Mouse (Mus musculus): ENCODE measurements at regions not wholly inside any gene's neighbourhood (a gene's known extent, or its start where the extent isn't known, plus 50 kb on each side); places are given as distances from the start of the nearest gene placed in this dataset.

DNA sequence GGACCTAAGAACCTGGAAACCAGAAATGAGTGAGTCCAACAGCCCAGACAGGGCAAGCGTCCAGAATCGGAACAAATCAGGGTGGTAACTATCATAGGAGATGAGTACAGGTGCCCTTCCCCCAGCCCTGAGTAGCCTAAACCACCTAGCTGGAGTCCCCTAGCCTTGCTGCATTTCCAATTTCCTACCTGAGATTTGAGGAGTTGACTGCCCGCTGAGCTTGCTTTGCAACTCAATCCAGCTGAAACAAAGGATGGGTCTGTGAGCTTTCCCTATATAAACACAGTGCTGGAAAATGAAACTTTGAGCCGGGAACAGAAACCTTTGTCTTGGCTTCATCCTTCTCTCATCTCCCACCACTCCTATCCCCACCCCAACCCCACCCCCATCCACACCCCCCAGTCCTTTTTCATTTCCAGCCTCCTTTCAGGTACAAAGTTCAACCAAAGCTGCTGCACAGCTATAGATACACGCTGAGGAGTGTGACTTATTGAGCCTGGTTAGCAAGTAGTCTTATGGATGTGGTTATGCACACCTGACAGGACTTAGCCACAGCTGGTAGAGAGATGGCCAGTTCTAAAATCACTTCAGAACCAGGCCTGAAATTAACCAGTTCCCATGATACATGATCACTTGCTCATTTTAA lies 61.0 kb upstream of the Ccn6 start:
- ATAC-seq (ENCODE audit: insufficient number of reproducible peaks, insufficient read depth, low FRiP score, low read depth): no peak
- no peaks in the 10 kb centered on the region for H3K9me3 ChIP-seq (ENCODE audit: control insufficient read depth, low read depth, low read length)
- no peaks in the 10 kb centered on the region for H3K27me3 ChIP-seq (ENCODE audit: control insufficient read depth, insufficient read depth, low read length)
- peaks cover 5% of the 10 kb centered on the region; the same call in 1 of the 2 replicates for H3K4me1 ChIP-seq (ENCODE audit: control insufficient read depth, insufficient read depth, low read length)
- no peaks in the 10 kb centered on the region for H3K36me3 ChIP-seq (ENCODE audit: control insufficient read depth, insufficient read depth, low read length)
- no peak overlapping the region for H3K4me3 ChIP-seq (ENCODE audit: low read depth, low read length)
- H3K27ac ChIP-seq (ENCODE audit: low read length): no peak overlapping the region
- 45% methylated on average over 5 of the region's 5 CpGs for WGBS
- no peak overlapping the region for H3K9ac ChIP-seq (replicated peaks; ENCODE audit: low read depth, low read length)
- H3K4me2 ChIP-seq (replicated peaks; ENCODE audit: low read depth, low read length): no peak overlapping the region

DNA sequence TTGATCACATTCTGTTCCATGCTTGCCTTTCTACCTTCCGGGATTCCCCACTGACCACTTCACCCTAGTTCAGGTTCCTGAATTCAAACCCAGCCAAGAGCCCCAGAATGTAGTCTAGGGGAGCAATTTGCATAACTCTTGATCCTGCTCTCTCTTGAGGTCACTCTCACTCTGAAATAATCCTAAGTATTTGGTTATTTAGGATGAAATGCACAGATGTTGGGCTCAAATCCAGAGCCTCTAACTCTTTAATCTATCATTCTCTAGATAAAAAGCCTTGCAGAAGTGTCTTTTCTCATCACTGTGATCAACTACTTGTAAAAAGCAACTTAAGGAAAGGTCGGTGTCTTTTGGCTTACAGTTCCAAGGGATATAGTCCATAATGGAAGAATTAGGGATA lies 57.4 kb upstream of the Ccn6 start:
- WGBS: 88% methylated on average over 2 of the region's 2 CpGs
- H3K4me2 ChIP-seq (replicated peaks; ENCODE audit: low read depth, low read length): no peak overlapping the region
- H3K9ac ChIP-seq (replicated peaks; ENCODE audit: low read depth, low read length): no peak overlapping the region
- no peak for ATAC-seq (ENCODE audit: insufficient number of reproducible peaks, insufficient read depth, low FRiP score, low read depth)
- H3K4me1 ChIP-seq (ENCODE audit: control insufficient read depth, insufficient read depth, low read length): no peaks in the 10 kb centered on the region
- H3K36me3 ChIP-seq (ENCODE audit: control insufficient read depth, insufficient read depth, low read length): no peaks in the 10 kb centered on the region
- no peak overlapping the region for H3K27ac ChIP-seq (ENCODE audit: low read length)
- no peaks in the 10 kb centered on the region for H3K27me3 ChIP-seq (ENCODE audit: control insufficient read depth, insufficient read depth, low read length)
- no peak overlapping the region for H3K4me3 ChIP-seq (ENCODE audit: low read depth, low read length)
- H3K9me3 ChIP-seq (ENCODE audit: control insufficient read depth, low read depth, low read length): peaks cover 6% of the 10 kb centered on the region; the same call in 1 of the 2 replicates

DNA sequence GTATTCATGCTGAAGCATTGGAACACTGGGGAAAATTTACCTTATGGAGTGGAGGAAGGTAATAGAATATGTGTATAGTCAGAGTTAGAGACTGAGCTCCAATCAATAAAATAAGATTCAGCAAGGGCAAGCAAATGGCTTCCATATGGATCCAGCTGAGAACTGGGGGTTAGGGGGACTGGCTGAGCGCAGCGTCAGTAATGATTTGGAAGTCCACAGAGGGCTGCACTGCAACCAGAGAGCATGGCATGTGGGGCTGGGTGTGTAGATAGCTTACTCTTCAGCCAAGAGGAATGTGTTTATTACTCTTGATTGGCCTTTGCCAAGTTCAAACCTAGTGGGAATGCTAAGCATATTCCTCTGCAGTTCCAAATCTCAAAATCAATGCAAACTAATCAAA lies 55.8 kb upstream of the Ccn6 start:
- Histone ChIP-seq H3K27ac (ENCODE audit: low read length) (no peak overlapping the region), H3K9me3 (ENCODE audit: control insufficient read depth, low read depth, low read length) (peaks cover 6% of the 10 kb centered on the region; the same call in 1 of the 2 replicates), H3K36me3 (ENCODE audit: control insufficient read depth, insufficient read depth, low read length) (no peaks in the 10 kb centered on the region), H3K4me3 (ENCODE audit: low read depth, low read length) (no peak overlapping the region), H3K27me3 (ENCODE audit: control insufficient read depth, insufficient read depth, low read length) (no peaks in the 10 kb centered on the region), H3K4me2 (replicated peaks; ENCODE audit: low read depth, low read length) (no peak overlapping the region), H3K4me1 (ENCODE audit: control insufficient read depth, insufficient read depth, low read length) (no peaks in the 10 kb centered on the region), H3K9ac (replicated peaks; ENCODE audit: low read depth, low read length) (no peak overlapping the region)
- no peak for ATAC-seq (ENCODE audit: insufficient number of reproducible peaks, insufficient read depth, low FRiP score, low read depth)
- WGBS: 85% methylated on average over 2 of the region's 2 CpGs

DNA sequence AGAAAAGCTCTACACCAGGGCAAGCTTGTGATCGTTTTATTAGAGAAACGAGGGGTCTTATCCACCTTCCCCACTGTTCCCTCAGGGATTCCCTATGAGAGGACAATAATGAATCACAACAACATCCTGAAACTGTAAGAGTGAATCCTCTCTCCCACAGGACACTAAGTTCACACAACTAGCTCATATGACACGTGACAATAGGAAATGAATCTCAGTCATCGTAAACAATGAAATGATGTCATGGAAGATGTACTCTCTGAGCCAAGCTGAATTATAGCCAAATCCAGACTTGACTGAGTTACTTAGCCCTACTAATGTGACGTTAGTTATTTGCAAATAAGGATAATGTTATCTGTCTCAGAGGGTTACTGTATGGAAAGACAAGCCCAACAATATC lies 54.6 kb upstream of the Ccn6 start:
- Histone ChIP-seq H3K9ac (replicated peaks; ENCODE audit: low read depth, low read length) (no peak overlapping the region), H3K27ac (ENCODE audit: low read length) (no peak overlapping the region), H3K4me2 (replicated peaks; ENCODE audit: low read depth, low read length) (no peak overlapping the region), H3K36me3 (ENCODE audit: control insufficient read depth, insufficient read depth, low read length) (no peaks in the 10 kb centered on the region), H3K4me3 (ENCODE audit: low read depth, low read length) (no peak overlapping the region), H3K9me3 (ENCODE audit: control insufficient read depth, low read depth, low read length) (peaks cover 6% of the 10 kb centered on the region; the same call in 1 of the 2 replicates), H3K27me3 (ENCODE audit: control insufficient read depth, insufficient read depth, low read length) (no peaks in the 10 kb centered on the region), H3K4me1 (ENCODE audit: control insufficient read depth, insufficient read depth, low read length) (no peaks in the 10 kb centered on the region)
- 85% methylated on average over 5 of the region's 5 CpGs for WGBS
- ATAC-seq (ENCODE audit: insufficient number of reproducible peaks, insufficient read depth, low FRiP score, low read depth): no peak

DNA sequence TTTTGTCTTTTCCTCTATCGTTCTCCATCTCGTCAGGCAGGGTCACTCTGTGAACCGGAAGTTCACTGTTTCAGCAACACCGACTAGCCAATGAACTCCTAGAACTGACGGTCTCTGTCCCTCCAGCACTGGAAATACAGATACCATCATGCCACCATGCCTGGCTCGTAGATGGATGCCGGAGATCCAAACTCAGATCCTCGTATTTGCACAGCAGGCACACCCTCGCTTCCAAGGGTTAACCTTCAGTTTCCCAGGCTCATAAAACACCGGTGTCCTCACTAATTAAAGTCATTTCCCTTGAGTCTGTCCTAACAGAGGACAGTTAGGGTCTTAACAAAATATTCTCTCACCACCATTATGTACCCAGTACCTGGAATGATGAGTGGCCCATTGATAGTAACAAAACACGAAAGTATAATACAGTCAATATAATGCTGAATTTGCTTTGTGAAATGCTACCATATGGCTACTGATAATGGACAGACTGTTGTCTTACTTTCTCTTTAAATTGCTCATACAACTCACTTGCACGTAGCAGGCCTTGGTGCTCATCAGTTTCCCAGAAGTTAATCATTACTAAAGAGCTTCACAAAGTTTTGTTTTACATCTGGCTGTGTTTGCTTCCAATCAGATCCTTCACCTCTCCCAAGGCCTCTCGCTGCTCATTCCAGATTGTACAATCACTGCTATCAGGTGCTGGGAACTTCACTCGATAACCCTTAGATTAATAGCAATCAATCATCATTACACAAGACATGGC lies 52.7 kb upstream of the Ccn6 start:
- H3K36me3 ChIP-seq (ENCODE audit: control insufficient read depth, insufficient read depth, low read length): no peaks in the 10 kb centered on the region
- H3K4me1 ChIP-seq (ENCODE audit: control insufficient read depth, insufficient read depth, low read length): no peaks in the 10 kb centered on the region
- no peak overlapping the region for H3K4me2 ChIP-seq (replicated peaks; ENCODE audit: low read depth, low read length)
- no peak overlapping the region for H3K27ac ChIP-seq (ENCODE audit: low read length)
- no peak for ATAC-seq (ENCODE audit: insufficient number of reproducible peaks, insufficient read depth, low FRiP score, low read depth)
- no peak overlapping the region for H3K4me3 ChIP-seq (ENCODE audit: low read depth, low read length)
- no peaks in the 10 kb centered on the region for H3K27me3 ChIP-seq (ENCODE audit: control insufficient read depth, insufficient read depth, low read length)
- 82% methylated on average over 14 of the region's 14 CpGs for WGBS
- peaks cover 6% of the 10 kb centered on the region; the same call in 1 of the 2 replicates for H3K9me3 ChIP-seq (ENCODE audit: control insufficient read depth, low read depth, low read length)
- no peak overlapping the region for H3K9ac ChIP-seq (replicated peaks; ENCODE audit: low read depth, low read length)

DNA sequence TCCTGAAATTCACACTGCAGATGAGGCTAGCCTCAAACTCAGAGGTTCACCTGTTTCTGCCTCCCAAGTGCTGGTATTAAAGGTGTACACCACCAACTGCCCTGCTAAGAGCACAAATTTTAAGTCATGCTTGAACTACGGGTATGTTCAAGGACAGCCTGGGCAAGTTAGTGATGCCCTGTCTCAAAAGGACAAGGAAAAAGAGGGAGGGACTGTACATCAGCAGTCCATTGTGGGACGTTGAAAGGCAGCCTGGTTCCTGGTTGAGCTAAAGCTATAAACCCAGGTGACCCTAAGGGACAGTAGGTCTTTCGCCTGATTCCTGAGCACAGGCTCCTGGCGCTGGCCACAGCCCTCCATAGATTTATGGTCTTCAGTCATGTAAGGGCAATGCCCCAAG lies 51.0 kb upstream of the Ccn6 start:
- WGBS: 84% methylated on average over 4 of the region's 4 CpGs
- ATAC-seq (ENCODE audit: insufficient number of reproducible peaks, insufficient read depth, low FRiP score, low read depth): no peak

More for the DNA sequence above, 51.0 kb upstream of the Ccn6 start:
- no peak overlapping the region for H3K9ac ChIP-seq (replicated peaks; ENCODE audit: low read depth, low read length)
- H3K27me3 ChIP-seq (ENCODE audit: control insufficient read depth, insufficient read depth, low read length): no peaks in the 10 kb centered on the region
- no peak overlapping the region for H3K4me2 ChIP-seq (replicated peaks; ENCODE audit: low read depth, low read length)
- H3K4me1 ChIP-seq (ENCODE audit: control insufficient read depth, insufficient read depth, low read length): no peaks in the 10 kb centered on the region
- no peak overlapping the region for H3K27ac ChIP-seq (ENCODE audit: low read length)
- H3K9me3 ChIP-seq (ENCODE audit: control insufficient read depth, low read depth, low read length): peaks cover 6% of the 10 kb centered on the region; the same call in 1 of the 2 replicates
- no peaks in the 10 kb centered on the region for H3K36me3 ChIP-seq (ENCODE audit: control insufficient read depth, insufficient read depth, low read length)
- no peak overlapping the region for H3K4me3 ChIP-seq (ENCODE audit: low read depth, low read length)

All from stomach, embryonic 14.5 days (tissue).